Mouse (Mus musculus): Measurements from ENCODE around the gene Sp6. TPM values are rescaled to one million over a fixed set of nuclear protein-coding genes. Genes with fewer than 3 reads are reported as not detected.

Sp6 gene
- polyA plus RNA-seq, 1 experiment from 2014 or later: 30.4 TPM

- Histone ChIP-seq H3K4me2 (peak within 1 kb of the TSS; percentile 79), H3K9me3 (no peaks in the 10 kb centered on the region), H3K4me3 (peak within 1 kb of the TSS; percentile 71), H3K9ac (peak within 1 kb of the TSS; percentile 75), H3K4me1 (peaks cover 24% of the 10 kb centered on the region), H3K27me3 (peaks cover 3% of the 10 kb centered on the region; the same call in 1 of the 2 replicates), H3K36me3 (peaks cover 17% of the 10 kb centered on the region), H3K27ac (peak within 1 kb of the TSS; percentile 79)
- ATAC-seq (ENCODE audit: insufficient number of reproducible peaks, low FRiP score, low TSS enrichment, low read depth): peak; percentile 59; the same call in 1 of the 2 replicates
- WGBS: 2% methylated on average over 25 of the region's 25 CpGs
These were observed 16.7 kb downstream of the Sp6 start, which contains the start of gene Scrn2 for GRCm38 (mm10) chr11:97029686-97030417. Scrn2 (plus strand) TSS chr11:97029938.

GRCm38 (mm10) chr11:97030426-97030825 lies 17.2 kb downstream of the Sp6 start:
- Histone ChIP-seq H3K4me1 (peaks cover 19% of the 10 kb centered on the region), H3K4me2 (peak overlapping the region; percentile 79), H3K27me3 (no peaks in the 10 kb centered on the region), H3K27ac (peak overlapping the region; percentile 79), H3K9ac (peak overlapping the region; percentile 75), H3K4me3 (peak overlapping the region; percentile 71), H3K36me3 (peaks cover 17% of the 10 kb centered on the region), H3K9me3 (no peaks in the 10 kb centered on the region)
- WGBS: 16% methylated on average over 15 of the region's 15 CpGs
- no peak for ATAC-seq (ENCODE audit: insufficient number of reproducible peaks, low FRiP score, low TSS enrichment, low read depth)

- 87% methylated on average over 12 of the region's 12 CpGs for WGBS
- Histone ChIP-seq H3K36me3 (peaks cover 17% of the 10 kb centered on the region), H3K27ac (no peak overlapping the region), H3K4me3 (no peak overlapping the region), H3K4me1 (peaks cover 11% of the 10 kb centered on the region), H3K9ac (no peak overlapping the region), H3K9me3 (no peaks in the 10 kb centered on the region), H3K27me3 (no peaks in the 10 kb centered on the region), H3K4me2 (no peak overlapping the region)
- no peak for ATAC-seq (ENCODE audit: insufficient number of reproducible peaks, low FRiP score, low TSS enrichment, low read depth)
These were observed 18.8 kb downstream of the Sp6 start for GRCm38 (mm10) chr11:97031977-97032376.

- Histone ChIP-seq H3K4me2 (no peak overlapping the region), H3K9me3 (no peaks in the 10 kb centered on the region), H3K36me3 (peaks cover 17% of the 10 kb centered on the region), H3K27ac (no peak overlapping the region), H3K27me3 (no peaks in the 10 kb centered on the region), H3K4me1 (peaks cover 11% of the 10 kb centered on the region), H3K4me3 (no peak overlapping the region), H3K9ac (no peak overlapping the region)
- 93% methylated on average over 4 of the region's 4 CpGs for WGBS
- no peak for ATAC-seq (ENCODE audit: insufficient number of reproducible peaks, low FRiP score, low TSS enrichment, low read depth)
These were observed 19.3 kb downstream of the Sp6 start for GRCm38 (mm10) chr11:97032499-97032898.

- peaks cover 11% of the 10 kb centered on the region for H3K4me1 ChIP-seq
- no peaks in the 10 kb centered on the region for H3K27me3 ChIP-seq
- no peak overlapping the region for H3K9ac ChIP-seq
- peaks cover 17% of the 10 kb centered on the region for H3K36me3 ChIP-seq
- H3K4me3 ChIP-seq: no peak overlapping the region
- ATAC-seq (ENCODE audit: insufficient number of reproducible peaks, low FRiP score, low TSS enrichment, low read depth): no peak
- H3K9me3 ChIP-seq: no peaks in the 10 kb centered on the region
- no peak overlapping the region for H3K27ac ChIP-seq
- H3K4me2 ChIP-seq: no peak overlapping the region
- WGBS: 90% methylated on average over 4 of the region's 4 CpGs
These were observed 20.6 kb downstream of the Sp6 start for GRCm38 (mm10) chr11:97033781-97034180.

GRCm38 (mm10) chr11:97036141-97036540 lies 22.9 kb downstream of the Sp6 start:
- no peaks in the 10 kb centered on the region for H3K27me3 ChIP-seq
- WGBS: 80% methylated on average over 5 of the region's 5 CpGs

GRCm38 (mm10) chr11:97038881-97039280 lies 25.7 kb downstream of the Sp6 start:
- WGBS: 67% methylated on average over 7 of the region's 7 CpGs
- no peak overlapping the region for H3K4me2 ChIP-seq
- no peaks in the 10 kb centered on the region for H3K27me3 ChIP-seq
- 0 out of 2 replicates have a peak, but pooled peaks cover under 1% of the 10 kb centered on the region for H3K36me3 ChIP-seq
- no peak overlapping the region for H3K4me3 ChIP-seq
- H3K9ac ChIP-seq: no peak overlapping the region
- H3K27ac ChIP-seq: no peak overlapping the region
- no peak for ATAC-seq (ENCODE audit: insufficient number of reproducible peaks, low FRiP score, low TSS enrichment, low read depth)
- H3K4me1 ChIP-seq: peaks cover 17% of the 10 kb centered on the region
- H3K9me3 ChIP-seq: no peaks in the 10 kb centered on the region

More at GRCm38 (mm10) chr11:97036141-97036540, 22.9 kb downstream of the Sp6 start:
- Histone ChIP-seq H3K27ac (no peak overlapping the region), H3K4me1 (peaks cover 6% of the 10 kb centered on the region), H3K4me3 (no peak overlapping the region), H3K4me2 (no peak overlapping the region), H3K36me3 (peaks cover 17% of the 10 kb centered on the region), H3K9me3 (no peaks in the 10 kb centered on the region), H3K9ac (no peak overlapping the region)
- ATAC-seq (ENCODE audit: insufficient number of reproducible peaks, low FRiP score, low TSS enrichment, low read depth): no peak

GRCm38 (mm10) chr11:97040301-97041021 lies 27.3 kb downstream of the Sp6 start:
- Histone ChIP-seq H3K36me3 (peaks cover 10% of the 10 kb centered on the region), H3K9me3 (no peaks in the 10 kb centered on the region), H3K27me3 (no peaks in the 10 kb centered on the region), H3K4me3 (peak overlapping the region; percentile 90), H3K27ac (no peak overlapping the region), H3K9ac (no peak overlapping the region), H3K4me2 (peak overlapping the region; percentile 85), H3K4me1 (peaks cover 17% of the 10 kb centered on the region)
- no peak for ATAC-seq (ENCODE audit: insufficient number of reproducible peaks, low FRiP score, low TSS enrichment, low read depth)
- WGBS: 48% methylated on average over 12 of the region's 12 CpGs

- peak; percentile 86 for ATAC-seq (ENCODE audit: insufficient number of reproducible peaks, low FRiP score, low TSS enrichment, low read depth)
- Histone ChIP-seq H3K4me3 (peak within 1 kb of the TSS; percentile 90), H3K27me3 (no peaks in the 10 kb centered on the region), H3K27ac (peak within 1 kb of the TSS; percentile 57), H3K4me1 (peaks cover 17% of the 10 kb centered on the region), H3K36me3 (peaks cover 15% of the 10 kb centered on the region), H3K4me2 (peak within 1 kb of the TSS; percentile 85), H3K9me3 (no peaks in the 10 kb centered on the region), H3K9ac (peak within 1 kb of the TSS; percentile 85)
- WGBS: under 1% methylated on average over 42 of the region's 48 CpGs
These were observed 28.1 kb downstream of the Sp6 start, which contains the start of the genes Lrrc46 and Mrpl10 for GRCm38 (mm10) chr11:97041022-97041899. Lrrc46 (minus strand) TSS chr11:97041407. Mrpl10 (plus strand) TSS chr11:97041560.

- Histone ChIP-seq H3K4me1 (peaks cover 17% of the 10 kb centered on the region), H3K4me2 (no peak overlapping the region), H3K27me3 (no peaks in the 10 kb centered on the region), H3K9me3 (no peaks in the 10 kb centered on the region), H3K36me3 (peaks cover 35% of the 10 kb centered on the region), H3K4me3 (no peak overlapping the region), H3K27ac (no peak overlapping the region), H3K9ac (no peak overlapping the region)
- WGBS: 91% methylated on average over 8 of the region's 8 CpGs
- ATAC-seq (ENCODE audit: insufficient number of reproducible peaks, low FRiP score, low TSS enrichment, low read depth): no peak
These were observed 31.7 kb downstream of the Sp6 start for GRCm38 (mm10) chr11:97044902-97045301.

GRCm38 (mm10) chr11:97045861-97046260 lies 32.7 kb downstream of the Sp6 start:
- Histone ChIP-seq H3K4me1 (peaks cover 22% of the 10 kb centered on the region), H3K4me2 (no peak overlapping the region), H3K4me3 (no peak overlapping the region), H3K27me3 (no peaks in the 10 kb centered on the region), H3K9me3 (no peaks in the 10 kb centered on the region), H3K36me3 (peaks cover 35% of the 10 kb centered on the region), H3K27ac (no peak overlapping the region), H3K9ac (no peak overlapping the region)
- WGBS: 86% methylated on average over 7 of the region's 7 CpGs
- ATAC-seq (ENCODE audit: insufficient number of reproducible peaks, low FRiP score, low TSS enrichment, low read depth): no peak
